Mouse (Mus musculus) liver, embryonic 11.5 days (tissue): ENCODE results near the gene Cd47. TPM values are rescaled to one million over a fixed set of nuclear protein-coding genes. Genes with fewer than 3 reads are reported as not detected.

ENCODE experiments used
- ATAC-seq: fragments of 200-750 bp; cut with Nextera tagmentation; replicated peaks from 2 replicates; pipeline ENCODE4 v1.8.0; 2017; ENCODE audit warnings: moderate number of reproducible peaks, mild to moderate bottlenecking, moderate TSS enrichment, moderate library complexity; ENCODE audit not compliant: low FRiP score
- DNase-seq: peaks from one replicate; pipeline ENCODE4 v3.0.0-alpha.2; 2017; ENCODE audit warnings: low spot score
- H3K27ac ChIP-seq: fragments of 300-500 bp; sonication (generic); 2 replicates; pipeline ENCODE4 v1.5.1; 2014; ENCODE audit warnings: mild to moderate bottlenecking, low read depth, low read length, control low read depth
- H3K27me3 ChIP-seq: fragments of 300-500 bp; sonication (generic); replicated peaks from 2 replicates; pipeline ENCODE4 v1.6.1; 2014; ENCODE audit warnings: low read length, mixed read lengths; ENCODE audit not compliant: control insufficient read depth, insufficient read depth
- H3K36me3 ChIP-seq: fragments of 300-500 bp; sonication (generic); 2 replicates; pipeline ENCODE4 v1.6.1; 2014; ENCODE audit warnings: mild to moderate bottlenecking, low read length, moderate library complexity, mixed read lengths; ENCODE audit not compliant: control insufficient read depth, insufficient read depth
- H3K4me1 ChIP-seq: fragments of 300-500 bp; sonication (generic); replicated peaks from 2 replicates; pipeline ENCODE4 v1.6.1; 2014; ENCODE audit warnings: low read length, mixed read lengths; ENCODE audit not compliant: control insufficient read depth, insufficient read depth
- H3K4me2 ChIP-seq: fragments of 300-500 bp; sonication (generic); 2 replicates; pipeline ENCODE4 v1.6.1; 2014; ENCODE audit warnings: mild to moderate bottlenecking, control low read depth, moderate library complexity
- H3K4me3 ChIP-seq: fragments of 300-500 bp; sonication (generic); 2 replicates; pipeline ENCODE4 v1.5.1; 2014; ENCODE audit warnings: low read depth, low read length, control low read depth
- H3K9ac ChIP-seq: fragments of 300-500 bp; sonication (generic); 2 replicates; pipeline ENCODE4 v1.6.1; 2014; ENCODE audit warnings: low read depth, low read length, control low read depth
- H3K9me3 ChIP-seq: fragments of 300-500 bp; sonication (generic); 2 replicates; pipeline ENCODE4 v1.6.1; 2016; ENCODE audit warnings: low read length, inconsistent platforms, mixed read lengths; ENCODE audit not compliant: control insufficient read depth
- WGBS: fragments of 180-500 bp; shearing (Covaris S2); extraction: QIAGEN DNeasy Blood & Tissue Kit; methylation state at CpG from one replicate; pipeline ENCODE4 v1.1.7; 2014; 5-methylcytosine and 5-hydroxymethylcytosine counted together
- polyA plus RNA-seq: library from polyadenylated mRNA; unstranded; fragments of >200 nt; fragmentation: Nextera tagmentation; extraction: Ambion mirVana; gene quantifications from 2 replicates; pipeline ENCODE4 v1.2.1, GENCODE M21; 2014

Cd47 gene
- polyA plus RNA-seq, 1 experiment from 2014 or later, result 261 TPM

GRCm38 (mm10) chr16:49770320-49771189, 29.8 kb upstream of the Cd47 start:
- H3K27ac ChIP-seq, result peak overlapping the region; percentile 83
- H3K4me3 ChIP-seq, result no peak overlapping the region
- H3K9ac ChIP-seq, result no peak overlapping the region
- DNase-seq, result no peak
- H3K4me2 ChIP-seq, result peak overlapping the region; percentile 13; the same call in 1 of the 2 replicates
- WGBS, result 58% methylated on average over 12 of the region's 12 CpGs
- no peaks in the 10 kb centered on the region for H3K36me3 ChIP-seq
- no peak for ATAC-seq
- H3K4me1 ChIP-seq, result peaks cover 46% of the 10 kb centered on the region
- no peaks in the 10 kb centered on the region for H3K27me3 ChIP-seq
- no peaks in the 10 kb centered on the region for H3K9me3 ChIP-seq

GRCm38 (mm10) chr16:49771609-49772396, 28.5 kb upstream of the Cd47 start:
- Histone ChIP-seq H3K36me3 (no peaks in the 10 kb centered on the region), H3K4me2 (peak overlapping the region; percentile 37; the same call in 1 of the 2 replicates), H3K4me3 (no peak overlapping the region), H3K27me3 (no peaks in the 10 kb centered on the region), H3K9me3 (no peaks in the 10 kb centered on the region), H3K27ac (peak overlapping the region; percentile 83), H3K9ac (no peak overlapping the region), H3K4me1 (peaks cover 57% of the 10 kb centered on the region)
- DNase-seq (no peak), ATAC-seq (peak; percentile 75)
- 49% methylated on average over 7 of the region's 7 CpGs for WGBS

DNA sequence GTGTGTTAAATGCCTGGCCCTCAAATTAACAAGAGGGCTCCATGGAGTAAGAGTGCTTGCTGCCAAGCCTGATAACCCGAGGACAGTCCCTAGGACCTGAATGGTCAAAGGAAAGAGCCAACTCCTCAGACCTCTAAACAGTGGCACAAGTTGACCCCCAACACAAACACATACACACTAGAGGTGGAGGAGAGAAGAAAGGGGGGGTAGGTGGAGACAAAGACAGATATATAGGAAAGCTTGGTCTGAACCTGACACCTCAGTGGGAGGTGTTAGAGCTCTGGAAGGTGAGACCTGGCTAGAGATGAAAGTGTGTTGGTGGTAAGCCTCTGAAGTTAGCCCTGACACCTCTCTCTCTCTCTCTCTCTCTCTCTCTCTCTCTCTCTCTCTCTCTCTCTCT, 27.8 kb upstream of the Cd47 start:
- H3K9ac ChIP-seq, result 0 out of 2 replicates have a peak overlapping the region, but pooled peaks have one; percentile 1
- no peaks in the 10 kb centered on the region for H3K9me3 ChIP-seq
- no peak overlapping the region for H3K4me3 ChIP-seq
- H3K27ac ChIP-seq, result peak overlapping the region; percentile 83
- peaks cover 57% of the 10 kb centered on the region for H3K4me1 ChIP-seq
- no peak for DNase-seq
- H3K36me3 ChIP-seq, result no peaks in the 10 kb centered on the region
- no peak overlapping the region; the same call in 1 of the 2 replicates for H3K4me2 ChIP-seq
- 37% methylated on average over 1 of the region's 1 CpGs for WGBS
- no peak for ATAC-seq
- H3K27me3 ChIP-seq, result no peaks in the 10 kb centered on the region

DNA sequence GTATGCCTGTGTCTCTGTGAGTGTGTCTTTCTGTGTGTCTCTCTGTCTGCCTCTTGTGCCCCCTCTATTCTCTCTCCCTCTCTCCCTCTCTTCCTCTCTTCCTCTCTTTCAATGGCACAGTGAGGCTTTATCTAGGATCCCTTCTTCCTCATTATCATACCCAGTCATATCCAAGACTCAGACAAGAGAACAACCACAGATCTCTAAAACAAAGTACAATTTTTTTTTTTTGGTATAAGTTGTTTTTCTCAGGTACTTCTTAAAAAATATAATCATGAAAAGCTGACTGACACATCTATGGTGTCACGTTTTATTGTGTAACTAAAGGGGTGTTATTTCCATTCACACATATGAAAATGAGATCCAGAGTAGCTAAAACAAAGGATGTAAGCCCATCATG, 27.3 kb upstream of the Cd47 start:
- Histone ChIP-seq H3K27me3 (no peaks in the 10 kb centered on the region), H3K27ac (peak overlapping the region; percentile 83; the same call in 1 of the 2 replicates), H3K4me1 (peaks cover 57% of the 10 kb centered on the region), H3K4me3 (no peak overlapping the region), H3K9ac (no peak overlapping the region), H3K9me3 (no peaks in the 10 kb centered on the region), H3K36me3 (no peaks in the 10 kb centered on the region), H3K4me2 (no peak overlapping the region)
- ATAC-seq (no peak), DNase-seq (no peak)
- WGBS, result 59% methylated on average over 1 of the region's 1 CpGs

GRCm38 (mm10) chr16:49774059-49775001, 26.0 kb upstream of the Cd47 start:
- H3K4me3 ChIP-seq, result no peak overlapping the region
- H3K9ac ChIP-seq, result peak overlapping the region; percentile 58
- 50% methylated on average over 18 of the region's 18 CpGs for WGBS
- H3K36me3 ChIP-seq, result no peaks in the 10 kb centered on the region
- H3K27me3 ChIP-seq, result no peaks in the 10 kb centered on the region
- H3K9me3 ChIP-seq, result no peaks in the 10 kb centered on the region
- ATAC-seq, result no peak
- no peak for DNase-seq
- peak overlapping the region; percentile 96 for H3K27ac ChIP-seq
- H3K4me2 ChIP-seq, result peak overlapping the region; percentile 56
- peaks cover 54% of the 10 kb centered on the region for H3K4me1 ChIP-seq

DNA sequence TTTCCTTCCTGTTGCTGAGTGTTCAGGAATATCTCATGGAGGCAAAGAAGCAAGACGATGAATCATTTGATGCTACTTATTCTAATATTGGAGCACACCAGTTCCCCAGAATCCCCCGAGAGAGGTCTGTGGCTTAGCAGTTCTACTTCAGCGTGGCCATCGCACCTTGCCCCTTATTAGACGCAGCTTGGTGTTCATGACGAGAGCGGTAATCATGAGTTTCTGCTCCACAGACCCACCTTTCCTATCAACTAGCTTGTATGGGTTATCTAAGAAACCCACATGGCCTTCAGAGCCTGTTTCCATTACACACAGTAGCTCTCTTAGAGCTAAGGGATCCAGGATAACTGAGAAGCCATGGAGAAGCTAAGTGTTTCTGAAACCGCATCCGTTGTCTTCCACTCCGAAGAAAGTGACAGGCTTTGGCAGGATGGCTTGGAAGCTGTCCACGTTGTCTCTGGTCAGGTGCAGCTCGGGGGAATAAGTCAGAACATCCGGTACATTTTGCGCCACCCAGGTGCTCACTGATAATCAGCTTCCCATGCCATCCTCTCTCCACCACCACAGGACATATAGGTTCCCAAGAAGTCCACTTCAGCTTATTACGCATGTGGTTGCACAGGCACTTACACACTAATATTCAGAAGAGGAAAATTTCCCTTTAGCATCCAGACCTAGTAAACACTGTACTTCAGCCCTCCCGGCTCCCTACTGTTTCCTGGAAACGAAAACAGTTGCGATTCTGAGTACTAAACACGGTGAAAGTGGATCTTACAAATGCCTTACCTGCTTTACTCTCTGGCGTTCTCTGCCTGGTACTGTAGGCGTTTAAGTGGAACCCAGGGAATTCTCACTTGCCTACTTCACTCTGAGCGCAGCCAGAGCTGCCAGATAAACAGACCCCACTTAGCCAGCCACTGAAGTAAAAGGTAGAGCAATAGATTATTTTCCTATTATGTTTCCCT, 25.0 kb upstream of the Cd47 start:
- Histone ChIP-seq H3K27me3 (no peaks in the 10 kb centered on the region), H3K9me3 (no peaks in the 10 kb centered on the region), H3K36me3 (no peaks in the 10 kb centered on the region), H3K27ac (peak overlapping the region; percentile 96), H3K4me2 (peak overlapping the region; percentile 56), H3K4me3 (no peak overlapping the region), H3K9ac (peak overlapping the region; percentile 58), H3K4me1 (peaks cover 47% of the 10 kb centered on the region)
- ATAC-seq, result peak; percentile 79
- no peak for DNase-seq
- 53% methylated on average over 22 of the region's 22 CpGs for WGBS

DNA sequence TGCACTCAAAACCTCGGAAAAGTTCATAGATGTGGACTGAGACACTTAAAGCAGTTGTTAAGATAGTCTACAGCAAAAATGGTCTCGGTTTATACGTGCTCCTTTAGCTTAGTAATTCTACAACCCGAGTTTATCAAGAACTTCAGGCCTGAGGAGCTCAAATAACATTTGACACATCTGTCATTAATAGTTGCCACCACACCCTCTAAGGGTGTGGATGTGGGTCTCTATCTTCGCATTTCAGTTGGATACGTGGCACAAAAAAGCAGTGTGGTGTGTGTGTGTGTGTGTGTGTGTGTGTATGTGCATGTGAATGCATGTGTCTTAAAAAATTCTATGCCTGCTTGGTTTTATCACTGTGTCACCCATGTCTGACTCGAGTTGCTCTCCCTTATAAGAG, 23.4 kb upstream of the Cd47 start:
- Histone ChIP-seq H3K4me1 (peaks cover 37% of the 10 kb centered on the region), H3K9ac (peak overlapping the region; percentile 61; the same call in 1 of the 2 replicates), H3K4me2 (peak overlapping the region; percentile 46), H3K27me3 (no peaks in the 10 kb centered on the region), H3K9me3 (no peaks in the 10 kb centered on the region), H3K36me3 (no peaks in the 10 kb centered on the region), H3K4me3 (no peak overlapping the region), H3K27ac (peak overlapping the region; percentile 96)
- 45% methylated on average over 7 of the region's 7 CpGs for WGBS
- ATAC-seq (peak; percentile 79), DNase-seq (no peak)
